Mouse (Mus musculus): ENCODE measurements around the gene Hcrt. TPM values are rescaled to one million over a fixed set of nuclear protein-coding genes. Genes with fewer than 3 reads are reported as not detected.

The Hcrt gene
- total and polyA plus RNA-seq, 2 experiments from 2014 or later = not detected

DNA sequence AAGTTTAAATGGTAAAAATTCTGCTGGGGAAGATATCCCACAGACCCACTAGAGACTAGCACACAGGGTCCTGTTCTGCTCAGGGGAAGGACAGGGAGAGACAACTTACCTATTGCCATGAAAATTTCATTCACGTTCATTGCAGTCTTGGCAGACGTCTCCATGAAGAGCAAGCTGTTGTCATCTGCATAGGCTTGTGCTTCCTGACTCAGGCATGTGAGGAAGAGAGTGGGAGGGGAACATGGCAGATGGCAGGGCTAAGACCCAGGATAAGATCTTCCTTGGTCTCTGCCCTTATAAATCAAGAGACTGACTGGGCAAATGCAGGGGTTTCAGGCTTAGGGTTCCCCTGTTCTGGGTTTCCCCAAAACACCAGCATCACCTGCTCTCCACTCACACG lies 46.1 kb downstream of the Hcrt start:
- ATAC-seq (ENCODE audit: insufficient read depth, low read depth) (no peak), DNase-seq (ENCODE audit: low spot score) (no peak)
- H3K9me3 ChIP-seq (replicated peaks; ENCODE audit: control insufficient read depth, low read length) = no peaks in the 10 kb centered on the region
- peaks cover 45% of the 10 kb centered on the region for H3K36me3 ChIP-seq (replicated peaks; ENCODE audit: control insufficient read depth, insufficient read depth, low read length)
- TF ChIP-seq CTCF (IDR thresholded peaks at IDR 0.05; ENCODE audit: low read depth) (no peak), EP300 (IDR thresholded peaks at IDR 0.05; ENCODE audit: low read depth) (no peak)
- 85% methylated on average over 3 of the region's 3 CpGs for WGBS
- H3K9ac ChIP-seq (replicated peaks; ENCODE audit: low read depth, low read length) = no peak overlapping the region
- peaks cover 40% of the 10 kb centered on the region for H3K4me1 ChIP-seq (ENCODE audit: control insufficient read depth, insufficient read depth)
- H3K27me3 ChIP-seq (ENCODE audit: control insufficient read depth, insufficient read depth, low read length) = no peaks in the 10 kb centered on the region
- H3K4me2 ChIP-seq (ENCODE audit: low read depth, low read length) = no peak overlapping the region
- H3K4me3 ChIP-seq (ENCODE audit: low read depth, low read length) = no peak overlapping the region
- no peak overlapping the region for H3K27ac ChIP-seq (ENCODE audit: low read depth)

DNA sequence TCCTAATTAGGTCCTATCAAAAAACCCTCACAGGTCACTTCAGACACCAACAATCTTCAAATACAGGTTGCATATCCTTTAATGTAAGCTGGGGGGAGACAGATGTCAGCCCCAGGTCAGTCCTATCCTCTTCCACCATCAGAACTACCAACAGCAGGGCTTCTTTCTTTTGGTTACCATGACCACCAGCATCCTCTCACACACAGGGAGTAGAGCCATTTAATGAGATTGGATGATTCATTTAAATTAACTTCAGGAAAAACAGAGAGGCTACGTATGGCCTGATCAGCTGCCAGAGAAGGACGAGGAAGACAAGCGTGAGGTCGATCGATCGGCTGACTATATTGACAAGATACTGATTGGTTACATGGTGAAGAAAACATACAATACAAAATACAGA lies 47.8 kb downstream of the Hcrt start:
- Histone ChIP-seq H3K9me3 (replicated peaks; ENCODE audit: control insufficient read depth, low read length) (no peaks in the 10 kb centered on the region), H3K4me1 (ENCODE audit: control insufficient read depth, insufficient read depth) (peaks cover 25% of the 10 kb centered on the region), H3K4me2 (ENCODE audit: low read depth, low read length) (no peak overlapping the region), H3K9ac (replicated peaks; ENCODE audit: low read depth, low read length) (no peak overlapping the region), H3K27me3 (ENCODE audit: control insufficient read depth, insufficient read depth, low read length) (no peaks in the 10 kb centered on the region), H3K4me3 (ENCODE audit: low read depth, low read length) (no peak overlapping the region), H3K27ac (ENCODE audit: low read depth) (no peak overlapping the region), H3K36me3 (replicated peaks; ENCODE audit: control insufficient read depth, insufficient read depth, low read length) (peaks cover 45% of the 10 kb centered on the region)
- WGBS = 92% methylated on average over 6 of the region's 6 CpGs
- no peak for ATAC-seq (ENCODE audit: insufficient read depth, low read depth)
- DNase-seq (ENCODE audit: low spot score) = no peak
- no peak for TF ChIP-seq EP300 (IDR thresholded peaks at IDR 0.05; ENCODE audit: low read depth)
- no peak for TF ChIP-seq CTCF (IDR thresholded peaks at IDR 0.05; ENCODE audit: low read depth)

DNA sequence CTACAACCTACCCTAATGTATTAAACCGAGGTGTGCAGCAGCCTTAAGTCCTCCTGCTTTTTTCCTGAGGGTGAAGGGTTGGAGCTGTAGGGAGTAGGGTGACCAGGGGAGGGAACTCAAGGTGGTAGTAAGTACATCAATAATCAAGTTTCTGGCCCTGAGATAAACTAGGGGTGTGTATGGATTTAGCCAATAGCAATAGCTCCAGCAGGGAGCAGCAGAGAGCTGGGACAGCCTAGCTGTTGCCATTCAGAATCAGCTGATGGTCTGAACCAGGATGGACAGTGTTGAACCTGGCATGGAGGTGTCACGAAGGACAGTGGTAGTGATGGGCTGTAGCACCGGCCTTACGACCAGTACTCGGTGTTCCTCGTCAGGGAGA lies 48.2 kb downstream of the Hcrt start:
- TF ChIP-seq EP300 (IDR thresholded peaks at IDR 0.05; ENCODE audit: low read depth) (no peak), CTCF (IDR thresholded peaks at IDR 0.05; ENCODE audit: low read depth) (peak; percentile 85)
- Histone ChIP-seq H3K4me2 (ENCODE audit: low read depth, low read length) (peak overlapping the region; percentile 55), H3K9ac (replicated peaks; ENCODE audit: low read depth, low read length) (peak overlapping the region; percentile 47; the same call in 1 of the 2 replicates), H3K36me3 (replicated peaks; ENCODE audit: control insufficient read depth, insufficient read depth, low read length) (peaks cover 46% of the 10 kb centered on the region), H3K27me3 (ENCODE audit: control insufficient read depth, insufficient read depth, low read length) (no peaks in the 10 kb centered on the region), H3K4me3 (ENCODE audit: low read depth, low read length) (peak overlapping the region; percentile 36), H3K27ac (ENCODE audit: low read depth) (peak overlapping the region; percentile 46), H3K4me1 (ENCODE audit: control insufficient read depth, insufficient read depth) (peaks cover 20% of the 10 kb centered on the region), H3K9me3 (replicated peaks; ENCODE audit: control insufficient read depth, low read length) (no peaks in the 10 kb centered on the region)
- 40% methylated on average over 6 of the region's 6 CpGs for WGBS
- ATAC-seq (ENCODE audit: insufficient read depth, low read depth) = peak; percentile 36
- peak; percentile 52 for DNase-seq (ENCODE audit: low spot score)

DNA sequence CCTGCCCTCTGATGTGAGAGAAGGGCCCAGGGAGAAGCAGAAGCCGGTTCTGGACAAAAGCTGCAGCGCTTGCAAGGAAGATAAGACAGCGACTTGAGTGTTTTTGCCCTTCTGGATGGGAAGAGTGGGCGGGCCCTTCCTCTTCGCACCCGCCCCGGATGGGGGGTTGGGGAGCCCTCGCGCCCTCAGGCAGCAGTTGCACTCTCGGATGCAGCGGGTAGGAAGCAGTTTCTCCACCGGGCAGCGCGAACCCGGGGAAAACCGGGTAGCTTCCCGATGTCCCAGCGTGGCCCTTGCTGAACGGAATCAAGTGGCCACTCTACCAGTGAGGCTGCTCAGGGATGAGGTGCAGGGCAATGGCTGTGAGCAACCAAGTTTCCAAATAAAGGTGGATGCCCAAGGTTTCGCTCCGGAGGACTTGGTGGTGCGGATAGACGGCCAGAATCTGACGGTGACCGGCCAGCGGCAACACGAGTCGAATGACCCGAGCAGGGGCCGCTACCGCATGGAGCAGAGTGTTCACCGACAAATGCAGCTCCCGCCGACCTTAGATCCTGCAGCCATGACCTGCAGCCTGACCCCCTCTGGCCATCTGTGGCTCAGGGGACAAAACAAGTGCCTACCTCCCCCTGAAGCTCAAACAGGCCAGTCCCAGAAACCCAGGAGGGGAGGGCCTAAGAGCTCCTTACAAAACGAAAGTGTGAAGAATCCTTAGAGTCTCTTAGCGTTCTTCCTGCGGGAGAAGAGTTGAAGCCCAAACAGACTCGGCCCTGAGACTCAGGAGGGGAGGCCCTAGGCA lies 48.8 kb downstream of the Hcrt start, which contains the start of gene Hspb9:
Gene Hspb9 (plus strand): TSS at position 116 of the 799 bp plus-strand sequence.
- TF ChIP-seq CTCF (IDR thresholded peaks at IDR 0.05; ENCODE audit: low read depth) = no peak
- no peak for TF ChIP-seq EP300 (IDR thresholded peaks at IDR 0.05; ENCODE audit: low read depth)

DNA sequence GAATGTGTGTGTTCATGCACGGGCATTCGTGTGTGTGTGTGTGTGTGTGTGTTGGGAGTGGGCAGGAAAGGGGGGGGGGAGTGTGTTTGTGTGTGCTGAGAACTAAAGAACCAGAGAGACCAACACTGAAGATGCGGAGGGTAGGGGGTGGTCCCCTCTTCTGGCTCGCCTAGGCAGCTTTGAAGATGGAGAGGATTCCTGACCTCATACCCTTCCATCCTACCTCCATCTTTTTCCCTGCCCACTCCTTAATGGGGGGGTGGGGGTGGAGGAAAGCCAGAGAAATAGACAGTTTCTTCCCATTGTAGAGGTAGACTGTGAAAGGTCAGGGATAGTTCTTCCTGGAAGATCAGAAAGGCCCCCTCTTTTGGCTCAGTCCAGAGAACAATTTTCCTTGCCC lies 49.6 kb downstream of the Hcrt start:
- peak overlapping the region; percentile 46 for H3K27ac ChIP-seq (ENCODE audit: low read depth)
- H3K9ac ChIP-seq (replicated peaks; ENCODE audit: low read depth, low read length) = peak overlapping the region; percentile 47; the same call in 1 of the 2 replicates
- no peaks in the 10 kb centered on the region for H3K9me3 ChIP-seq (replicated peaks; ENCODE audit: control insufficient read depth, low read length)
- no peak for TF ChIP-seq CTCF (IDR thresholded peaks at IDR 0.05; ENCODE audit: low read depth)
- no peak for TF ChIP-seq EP300 (IDR thresholded peaks at IDR 0.05; ENCODE audit: low read depth)
- peaks cover 46% of the 10 kb centered on the region for H3K36me3 ChIP-seq (replicated peaks; ENCODE audit: control insufficient read depth, insufficient read depth, low read length)
- H3K27me3 ChIP-seq (ENCODE audit: control insufficient read depth, insufficient read depth, low read length) = no peaks in the 10 kb centered on the region
- H3K4me2 ChIP-seq (ENCODE audit: low read depth, low read length) = peak overlapping the region; percentile 55
- H3K4me3 ChIP-seq (ENCODE audit: low read depth, low read length) = no peak overlapping the region
- WGBS = 63% methylated on average over 4 of the region's 4 CpGs
- H3K4me1 ChIP-seq (ENCODE audit: control insufficient read depth, insufficient read depth) = peaks cover 15% of the 10 kb centered on the region
- DNase-seq (ENCODE audit: low spot score) = no peak
- ATAC-seq (ENCODE audit: insufficient read depth, low read depth) = no peak

More for the DNA sequence above, 48.8 kb downstream of the Hcrt start, which contains the start of gene Hspb9:
- peak within 1 kb of the TSS; percentile 47 for H3K9ac ChIP-seq (replicated peaks; ENCODE audit: low read depth, low read length)
- H3K27ac ChIP-seq (ENCODE audit: low read depth) = peak within 1 kb of the TSS; percentile 46
- peaks cover 17% of the 10 kb centered on the region for H3K4me1 ChIP-seq (ENCODE audit: control insufficient read depth, insufficient read depth)
- H3K9me3 ChIP-seq (replicated peaks; ENCODE audit: control insufficient read depth, low read length) = no peaks in the 10 kb centered on the region
- peaks cover 46% of the 10 kb centered on the region for H3K36me3 ChIP-seq (replicated peaks; ENCODE audit: control insufficient read depth, insufficient read depth, low read length)
- H3K4me2 ChIP-seq (ENCODE audit: low read depth, low read length) = peak within 1 kb of the TSS; percentile 55
- DNase-seq (ENCODE audit: low spot score) (no peak), ATAC-seq (ENCODE audit: insufficient read depth, low read depth) (no peak; the same call in 1 of the 2 replicates)
- 9% methylated on average over 38 of the region's 38 CpGs for WGBS
- no peaks in the 10 kb centered on the region for H3K27me3 ChIP-seq (ENCODE audit: control insufficient read depth, insufficient read depth, low read length)
- peak within 1 kb of the TSS; percentile 36 for H3K4me3 ChIP-seq (ENCODE audit: low read depth, low read length)
